Mouse (Mus musculus) lung, postnatal 0 days (tissue): ENCODE measurements around the gene Cadps2. TPM values are rescaled to one million over a fixed set of nuclear protein-coding genes. Genes with fewer than 3 reads are reported as not detected.
A peak's percentile ranks its signal among the peaks of the same experiment; 100 is the strongest.

Source experiments
- ATAC-seq: fragments of 200-750 bp; cut with Nextera tagmentation; 2 replicates; pipeline ENCODE4 v1.8.0; 2017; ENCODE audit warnings: moderate library complexity
- DNase-seq: peaks from one replicate; pipeline ENCODE4 v3.0.0-alpha.2; 2016; ENCODE audit warnings: low spot score
- H3K27ac ChIP-seq: fragments of 300-500 bp; sonication (generic); 2 replicates; pipeline ENCODE4 v1.5.1; 2014; ENCODE audit warnings: antibody characterized with exemption, mild to moderate bottlenecking, low read length, mixed read lengths
- H3K27me3 ChIP-seq: fragments of 300-500 bp; sonication (generic); replicated peaks from 2 replicates; pipeline ENCODE4 v1.6.1; 2014; ENCODE audit warnings: low read length, mixed read lengths; ENCODE audit not compliant: insufficient read depth
- H3K36me3 ChIP-seq: fragments of 300-500 bp; sonication (generic); 2 replicates; pipeline ENCODE4 v1.6.1; 2014; ENCODE audit warnings: low read length, mixed read lengths; ENCODE audit not compliant: insufficient read depth
- H3K4me1 ChIP-seq: fragments of 300-500 bp; sonication (generic); 2 replicates; pipeline ENCODE4 v1.6.1; 2014; ENCODE audit warnings: antibody characterized with exemption, low read depth, low read length, mixed read lengths; ENCODE audit not compliant: insufficient read depth
- H3K4me2 ChIP-seq: fragments of 300-500 bp; sonication (generic); replicated peaks from 2 replicates; pipeline ENCODE4 v1.6.1; 2014; ENCODE audit warnings: low read depth, mild to moderate bottlenecking, low read length, moderate library complexity, mixed read lengths
- H3K4me3 ChIP-seq: fragments of 300-500 bp; sonication (generic); 2 replicates; pipeline ENCODE4 v1.5.1; 2014; ENCODE audit warnings: low read depth, low read length
- H3K9ac ChIP-seq: fragments of 300-500 bp; sonication (generic); replicated peaks from 2 replicates; pipeline ENCODE4 v1.6.1; 2014; ENCODE audit warnings: low read depth, mild to moderate bottlenecking
- H3K9me3 ChIP-seq: fragments of 300-500 bp; sonication (generic); 2 replicates; pipeline ENCODE4 v1.6.1; 2016; ENCODE audit warnings: low read length, mixed read lengths
- CTCF ChIP-seq: IDR thresholded peaks from 2 replicates; pipeline ENCODE4 v1.5.1; 2016; ENCODE audit warnings: antibody characterized with exemption, mild to moderate bottlenecking
- EP300 ChIP-seq: IDR thresholded peaks from 2 replicates; pipeline ENCODE4 v1.6.1; 2016; ENCODE audit warnings: antibody characterized with exemption, mild to moderate bottlenecking, control low read depth
- WGBS: fragments of 180-500 bp; shearing (Covaris S2); extraction: QIAGEN DNeasy Blood & Tissue Kit; methylation state at CpG from one replicate; pipeline ENCODE4 v1.1.7; 2014; 5-methylcytosine and 5-hydroxymethylcytosine counted together
- polyA plus RNA-seq: library from polyadenylated mRNA; unstranded; fragments of >200 nt; fragmentation: Nextera tagmentation; extraction: Ambion mirVana; gene quantifications from 2 replicates; pipeline ENCODE4 v1.2.1, GENCODE M21; 2015

The Cadps2 gene
- polyA plus RNA-seq, 1 experiment from 2014 or later: 8.0 TPM

- Histone ChIP-seq H3K36me3 (no peaks in the 10 kb centered on the region), H3K4me1 (no peaks in the 10 kb centered on the region), H3K9ac (no peak within 1 kb of the TSS), H3K4me2 (no peak within 1 kb of the TSS), H3K27ac (no peak within 1 kb of the TSS), H3K9me3 (no peaks in the 10 kb centered on the region), H3K4me3 (no peak within 1 kb of the TSS), H3K27me3 (no peaks in the 10 kb centered on the region)
- DNase-seq (no peak), ATAC-seq (no peak)
- 86% methylated on average over 2 of the region's 2 CpGs for WGBS
- TF ChIP-seq EP300 (no peak), CTCF (no peak)
Measured at GRCm38 (mm10) chr6:23655036-23655435, 184.2 kb downstream of the Cadps2 start, which contains the start of gene Rnf148. Gene Rnf148, minus strand, starts transcription at chr6:23655136.

GRCm38 (mm10) chr6:23650205-23650604 lies 189.0 kb downstream of the Cadps2 start, which contains the start of gene Rnf133:
Gene Rnf133, minus strand, starts transcription at chr6:23650305.
- Histone ChIP-seq H3K27ac (no peak within 1 kb of the TSS), H3K4me1 (peaks cover 5% of the 10 kb centered on the region; the same call in 1 of the 2 replicates), H3K27me3 (no peaks in the 10 kb centered on the region), H3K9ac (no peak within 1 kb of the TSS), H3K9me3 (no peaks in the 10 kb centered on the region), H3K4me2 (no peak within 1 kb of the TSS), H3K4me3 (no peak within 1 kb of the TSS), H3K36me3 (no peaks in the 10 kb centered on the region)
- TF ChIP-seq CTCF: no peak
- no peak for TF ChIP-seq EP300
- DNase-seq (no peak), ATAC-seq (no peak)
- 73% methylated on average over 2 of the region's 2 CpGs for WGBS

GRCm38 (mm10) chr6:23648732-23649131 lies 190.5 kb downstream of the Cadps2 start:
- Histone ChIP-seq H3K9ac (no peak overlapping the region), H3K27me3 (no peaks in the 10 kb centered on the region), H3K4me2 (no peak overlapping the region), H3K9me3 (no peaks in the 10 kb centered on the region), H3K36me3 (no peaks in the 10 kb centered on the region), H3K4me1 (peaks cover 5% of the 10 kb centered on the region; the same call in 1 of the 2 replicates), H3K4me3 (no peak overlapping the region), H3K27ac (no peak overlapping the region)
- ATAC-seq (no peak), DNase-seq (no peak)
- WGBS: 38% methylated on average over 8 of the region's 8 CpGs
- TF ChIP-seq CTCF: no peak
- TF ChIP-seq EP300: no peak

- ATAC-seq: peak; percentile 40; the same call in 1 of the 2 replicates
- TF ChIP-seq EP300 (no peak), CTCF (no peak)
- peak; percentile 52 for DNase-seq
- no peaks in the 10 kb centered on the region for H3K36me3 ChIP-seq
- WGBS: 42% methylated on average over 7 of the region's 7 CpGs
- H3K27ac ChIP-seq: no peak overlapping the region
- no peak overlapping the region for H3K4me2 ChIP-seq
- peaks cover 5% of the 10 kb centered on the region; the same call in 1 of the 2 replicates for H3K4me1 ChIP-seq
- no peaks in the 10 kb centered on the region for H3K27me3 ChIP-seq
- H3K9ac ChIP-seq: no peak overlapping the region
- no peak overlapping the region for H3K4me3 ChIP-seq
- H3K9me3 ChIP-seq: no peaks in the 10 kb centered on the region
Measured at GRCm38 (mm10) chr6:23647627-23648247, 191.5 kb downstream of the Cadps2 start.

GRCm38 (mm10) chr6:23637081-23637480 lies 202.1 kb downstream of the Cadps2 start:
- H3K4me1 ChIP-seq: no peaks in the 10 kb centered on the region
- H3K27me3 ChIP-seq: no peaks in the 10 kb centered on the region
- DNase-seq (peak; percentile 6), ATAC-seq (no peak)
- no peak overlapping the region for H3K9ac ChIP-seq
- no peaks in the 10 kb centered on the region for H3K9me3 ChIP-seq
- WGBS: 41% methylated on average over 3 of the region's 3 CpGs
- no peak overlapping the region for H3K27ac ChIP-seq
- no peaks in the 10 kb centered on the region for H3K36me3 ChIP-seq
- H3K4me2 ChIP-seq: no peak overlapping the region
- no peak for TF ChIP-seq EP300
- no peak for TF ChIP-seq CTCF
- no peak overlapping the region for H3K4me3 ChIP-seq

GRCm38 (mm10) chr6:23635208-23635607 lies 204.0 kb downstream of the Cadps2 start:
- Histone ChIP-seq H3K36me3 (no peaks in the 10 kb centered on the region), H3K4me1 (no peaks in the 10 kb centered on the region; the same call in 1 of the 2 replicates), H3K9ac (no peak overlapping the region), H3K27me3 (no peaks in the 10 kb centered on the region), H3K4me2 (no peak overlapping the region), H3K4me3 (no peak overlapping the region), H3K27ac (no peak overlapping the region), H3K9me3 (no peaks in the 10 kb centered on the region)
- TF ChIP-seq EP300: no peak
- TF ChIP-seq CTCF: no peak
- DNase-seq (no peak), ATAC-seq (no peak)
- 83% methylated on average over 3 of the region's 3 CpGs for WGBS
